14 mouse cellular contexts compared by ENCODE assay signal in genomic region chr3:96403016-96403415, GRCm38 (mm10). TPM values are rescaled to one million over a fixed set of nuclear protein-coding genes. Genes with fewer than 3 reads are reported as not detected.
DNase-seq lines count a peak whose midpoint lies in the region; ATAC-seq and TF ChIP-seq lines count a peak whose summit lies in the region.
"Had no signal": no experiment of that assay in that cellular context is flagged by ENCODE, and none has a peak within 500 bp of the region (broad histone marks: within the 10 kb centered on the region; RNA-seq: fewer than 3 reads in every experiment).

No protein-coding gene starts in this region.

- DNase-seq in hindbrain, postnatal 0 days (ENCODE audit: low spot score) = no peak
- DNase-seq in hindbrain, embryonic 11.5 days (ENCODE audit: low spot score) = no peak
- peak; percentile 45 for DNase-seq in thymus, postnatal 0 days (ENCODE audit: low spot score)
- no peak for DNase-seq in thymus, adult 18-20 months
- peak; percentile 49 for DNase-seq in thymus, postnatal 4 days
- no peak for DNase-seq in ovary, adult 18-20 months (ENCODE audit: low spot score)
- no peak for DNase-seq in left cerebral cortex, postnatal 10 days (ENCODE audit: extremely low spot score in 1 of 2, low spot score in 2 of 2)
- DNase-seq: adrenal gland, postnatal 36 days; cerebellum, adult 9-10 months had no signal

- no peak overlapping the region for H3K4me3 ChIP-seq in hindbrain, postnatal 0 days (ENCODE audit: low read length)
- H3K4me3 ChIP-seq in hindbrain, embryonic 11.5 days (ENCODE audit: low read depth, low read length) = no peak overlapping the region
- H3K4me3 ChIP-seq: heart, embryonic 13.5 days; liver, embryonic 15.5 days; midbrain, embryonic 13.5 days had no signal

- no peak overlapping the region for H3K9ac ChIP-seq in hindbrain, postnatal 0 days (replicated peaks; ENCODE audit: low read length)
- H3K9ac ChIP-seq in hindbrain, embryonic 11.5 days (ENCODE audit: low read depth, low read length) = no peak overlapping the region
- H3K9ac ChIP-seq: heart, embryonic 13.5 days; liver, embryonic 15.5 days; midbrain, embryonic 13.5 days had no signal

- no peak for ATAC-seq in hindbrain, postnatal 0 days
- no peak for ATAC-seq in hindbrain, embryonic 11.5 days (ENCODE audit: low FRiP score)
- ATAC-seq in erythroblast, adult 5-6 weeks (replicated peaks; ENCODE audit: low FRiP score, poor library complexity, severe bottlenecking) = peak; percentile 60; the same call in 1 of the 2 replicates
- ATAC-seq: midbrain, embryonic 13.5 days had no signal

- no peaks in the 10 kb centered on the region for H3K4me1 ChIP-seq in hindbrain, postnatal 0 days (ENCODE audit: insufficient read depth, low read length)
- 0 out of 2 replicates have a peak, but pooled peaks cover 2% of the 10 kb centered on the region for H3K4me1 ChIP-seq in hindbrain, embryonic 11.5 days (replicated peaks; ENCODE audit: control insufficient read depth, insufficient read depth, low read length)

- no peak overlapping the region for H3K27ac ChIP-seq in hindbrain, postnatal 0 days
- no peak overlapping the region for H3K27ac ChIP-seq in hindbrain, embryonic 11.5 days (ENCODE audit: low read depth, low read length)
- H3K27ac ChIP-seq: heart, embryonic 13.5 days; liver, embryonic 15.5 days; midbrain, embryonic 13.5 days had no signal

- no peaks in the 10 kb centered on the region for H3K36me3 ChIP-seq in hindbrain, postnatal 0 days (ENCODE audit: insufficient read depth, low read length)
- H3K36me3 ChIP-seq in hindbrain, embryonic 11.5 days (ENCODE audit: control insufficient read depth, insufficient read depth, low read length) = no peaks in the 10 kb centered on the region
- H3K36me3 ChIP-seq: heart, embryonic 13.5 days; liver, embryonic 15.5 days; midbrain, embryonic 13.5 days had no signal

- TF ChIP-seq CTCF in hindbrain, postnatal 0 days (IDR thresholded peaks at IDR 0.05; ENCODE audit: low read depth) = peak; percentile 46

- WGBS in hindbrain, postnatal 0 days = 23% methylated on average over 1 of the region's 1 CpGs
- 17% methylated on average over 1 of the region's 1 CpGs for WGBS in hindbrain, embryonic 11.5 days

- H3K27me3 ChIP-seq in hindbrain, postnatal 0 days (ENCODE audit: insufficient read depth, low read length) = peaks cover 89% of the 10 kb centered on the region
- peaks cover 84% of the 10 kb centered on the region for H3K27me3 ChIP-seq in hindbrain, embryonic 11.5 days (ENCODE audit: control insufficient read depth, insufficient read depth, low read length)

- intact Hi-C loops in left cerebral cortex, postnatal 10 days (cut with DNase I) = no loop called here

- H3K9me3 ChIP-seq in hindbrain, postnatal 0 days (ENCODE audit: low read length) = no peaks in the 10 kb centered on the region
- H3K9me3 ChIP-seq in hindbrain, embryonic 11.5 days (ENCODE audit: control insufficient read depth, low read length) = no peaks in the 10 kb centered on the region
- H3K9me3 ChIP-seq: heart, embryonic 13.5 days; liver, embryonic 15.5 days; midbrain, embryonic 13.5 days had no signal

- no peak overlapping the region for H3K4me2 ChIP-seq in hindbrain, postnatal 0 days (ENCODE audit: low read depth, low read length)
- no peak overlapping the region for H3K4me2 ChIP-seq in hindbrain, embryonic 11.5 days (replicated peaks; ENCODE audit: low read depth, low read length)
- H3K4me2 ChIP-seq: heart, embryonic 13.5 days; midbrain, embryonic 13.5 days had no signal

RNA-seq across cellular contexts. Expression of gene BC107364, which starts 49.1 kb away (rescaled TPM):
- not detected in 2 replicates for total RNA-seq in hindbrain, postnatal 0 days (2014; rRNA removed)
- polyA plus RNA-seq in hindbrain, postnatal 0 days (2015; fragmentation: Nextera tagmentation; extraction: Ambion mirVana) = not detected in 2 replicates
- not detected in 2 replicates for polyA plus RNA-seq in hindbrain, embryonic 11.5 days (2014; fragmentation: Nextera tagmentation; extraction: Ambion mirVana)
- 0.46 and 0.55 TPM in 2 replicates for polyA plus RNA-seq in thymus, postnatal 0 days (2015; fragmentation: Nextera tagmentation; extraction: Ambion mirVana)
- total RNA-seq in erythroblast, adult 5-6 weeks (2015; ENCODE audit: low replicate concordance) = not detected in 2 replicates
- total RNA-seq in erythroblast, adult 5-6 weeks (2017; ENCODE audit: low replicate concordance) = not detected in 2 replicates
- not detected for total RNA-seq in left cerebral cortex, postnatal 10 days (2021)
- total RNA-seq: adrenal gland, postnatal 36 days; layer of hippocampus, postnatal 10 days had no signal
- polyA plus RNA-seq: liver, embryonic 15.5 days; midbrain, embryonic 13.5 days had no signal

Comparison
In these comparisons a context has a peak if more than half of its experiments do, and no peak if none do; other contexts are left out.
1. DNase-seq: peak in thymus, postnatal 0 days (single experiment) and thymus, postnatal 4 days (single experiment); none in hindbrain, postnatal 0 days (single experiment), hindbrain, embryonic 11.5 days (single experiment), thymus, adult 18-20 months (0 of 2), ovary, adult 18-20 months (single experiment) and left cerebral cortex, postnatal 10 days (0 of 2).